Mouse (Mus musculus): ENCODE data around the gene Xpc. TPM values are rescaled to one million over a fixed set of nuclear protein-coding genes. Genes with fewer than 3 reads are reported as not detected.

Xpc gene
- polyA plus RNA-seq, 1 experiment: 16.1 TPM

DNA sequence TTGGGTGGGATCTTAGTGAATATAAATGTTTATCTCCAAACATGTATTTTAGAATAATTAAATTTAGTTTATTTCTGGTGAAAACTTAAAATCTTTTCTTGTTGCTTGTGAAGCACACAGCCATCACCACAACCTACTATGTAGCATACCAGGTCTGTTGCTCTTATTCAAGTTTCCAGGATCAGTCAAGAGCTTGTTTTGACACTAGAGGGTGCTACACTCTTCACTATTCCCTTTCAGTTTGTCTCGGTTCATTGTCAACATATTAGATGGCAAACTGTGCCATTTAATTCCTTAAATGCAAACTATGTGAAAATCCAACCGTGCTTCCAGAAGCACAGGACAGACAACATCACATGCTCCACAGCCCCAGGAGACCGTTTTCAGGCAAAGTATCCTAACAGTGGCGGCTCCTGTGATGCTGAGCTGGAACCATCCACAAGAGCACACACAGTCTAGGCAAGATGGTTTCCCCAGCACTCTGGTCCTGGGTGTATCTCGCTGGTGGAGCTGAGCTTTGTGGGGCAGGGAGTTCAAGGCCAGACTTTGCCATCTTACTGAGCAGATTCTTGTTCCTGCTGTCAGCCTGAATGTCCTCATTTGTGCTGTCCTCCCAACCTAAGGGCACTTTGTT is 11.7 kb upstream of the Xpc start:
- DNase-seq (ENCODE audit: extremely low spot score in 1 of 2, low spot score in 1 of 2): peak in 1 of 2 experiments; percentile 75

DNA sequence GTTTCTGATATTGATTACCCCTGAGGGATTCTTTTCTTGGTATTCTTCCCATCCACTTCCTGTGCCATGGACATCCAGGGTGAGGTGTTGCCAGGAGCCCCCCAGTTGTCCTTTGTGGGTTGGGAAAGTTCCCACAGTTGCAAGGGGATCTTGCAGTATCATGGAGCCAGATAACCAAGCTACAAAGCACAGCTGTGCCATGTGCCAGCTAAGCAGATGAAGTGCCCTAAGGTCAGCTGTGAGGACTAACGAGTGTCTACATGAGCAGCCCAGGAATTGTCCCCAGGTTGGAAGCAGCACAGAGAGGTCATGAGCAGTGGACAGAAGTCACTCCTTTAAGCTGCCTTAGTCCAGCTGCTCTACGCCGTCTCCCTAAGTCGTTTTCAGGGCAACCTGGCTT is 9.9 kb upstream of the Xpc start:
- no peak for DNase-seq (ENCODE audit: extremely low spot score in 1 of 2, low spot score in 1 of 2)

- DNase-seq (ENCODE audit: extremely low spot score in 1 of 2, low spot score in 1 of 2): no peak
These were observed 7.1 kb upstream of the Xpc start for GRCm38 (mm10) chr6:91522816-91523215.

- peak; percentile 41 to 68 for DNase-seq (ENCODE audit: extremely low spot score in 1 of 2, low spot score in 1 of 2)
These were observed 2.8 kb upstream of the Xpc start for GRCm38 (mm10) chr6:91518454-91519020.

DNA sequence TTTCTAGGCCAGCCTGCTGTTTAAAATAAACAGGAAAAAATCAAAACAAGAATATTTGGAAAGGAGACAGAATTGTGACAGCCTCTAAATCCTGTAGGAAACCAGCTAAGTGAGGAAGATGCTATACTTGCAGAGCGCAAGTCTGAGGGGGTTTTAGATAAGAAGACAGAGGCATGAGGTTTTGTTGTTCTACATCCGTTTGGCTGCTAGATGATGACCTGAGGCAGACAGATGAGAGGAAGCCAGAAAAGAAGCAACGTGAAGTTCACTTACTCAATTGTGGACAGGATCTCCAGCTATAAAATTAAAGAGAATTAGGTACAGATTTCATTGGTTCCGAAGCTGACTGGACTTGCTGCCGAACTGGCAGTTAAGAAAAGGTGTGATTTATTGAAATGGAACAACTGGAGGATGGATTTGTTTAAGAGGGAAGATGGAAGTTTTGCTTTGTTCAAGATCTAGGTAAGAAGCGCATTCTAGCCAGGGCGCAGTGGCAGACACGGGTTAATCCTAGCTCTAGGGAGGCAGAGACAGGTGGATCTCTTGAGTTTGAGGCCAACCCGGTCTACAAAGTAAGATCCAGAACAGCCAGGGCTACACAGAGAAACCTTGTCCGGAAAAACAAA is 838 bp downstream of the Xpc start:
- DNase-seq (ENCODE audit: extremely low spot score in 1 of 2, low spot score in 1 of 2): no peak

GRCm38 (mm10) chr6:91514135-91514534 is 1.6 kb downstream of the Xpc start:
- no peak for DNase-seq (ENCODE audit: extremely low spot score in 1 of 2, low spot score in 1 of 2)

DNA sequence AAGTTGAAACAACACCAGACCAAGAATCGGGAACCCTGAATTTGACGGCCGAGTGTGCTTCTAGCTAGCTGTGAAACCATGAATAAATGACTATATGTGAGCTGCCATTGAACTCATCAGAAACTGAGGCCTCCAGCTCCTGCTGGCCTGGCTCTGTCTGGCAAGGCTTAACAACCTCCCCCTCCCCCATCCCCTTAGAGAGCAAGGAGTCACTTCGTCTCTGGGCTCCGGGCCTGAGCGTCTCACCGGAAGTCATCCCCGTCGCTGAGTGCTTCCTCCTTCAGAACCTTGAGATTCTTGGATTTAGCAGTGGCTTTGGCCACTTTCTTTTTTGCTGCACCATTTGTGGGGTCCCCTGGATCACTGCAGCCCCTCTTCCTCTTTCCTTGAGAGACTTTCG is 5.5 kb downstream of the Xpc start:
- DNase-seq (ENCODE audit: extremely low spot score in 1 of 2, low spot score in 1 of 2): no peak

DNA sequence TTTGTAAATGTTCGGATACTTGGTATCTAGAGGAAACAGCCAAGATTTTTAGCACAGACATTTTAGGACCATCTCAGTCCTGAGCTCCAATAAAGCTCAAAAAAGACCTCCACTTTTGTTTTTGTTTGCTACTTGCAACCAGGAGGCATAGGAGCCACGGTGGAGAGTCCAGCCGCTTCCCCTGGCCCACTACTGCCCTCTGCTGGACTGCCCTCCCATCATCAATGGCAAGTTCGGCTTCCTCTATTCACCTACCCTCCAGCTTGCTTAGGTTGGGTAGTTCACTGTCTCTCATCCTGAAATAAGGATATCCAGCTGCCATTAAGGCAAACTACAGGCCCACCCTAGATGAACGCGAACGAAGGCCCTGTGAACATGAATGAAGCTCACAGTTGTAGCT is 6.4 kb downstream of the Xpc start:
- DNase-seq (ENCODE audit: extremely low spot score in 1 of 2, low spot score in 1 of 2): peak in 1 of 2 experiments; percentile 75

DNA sequence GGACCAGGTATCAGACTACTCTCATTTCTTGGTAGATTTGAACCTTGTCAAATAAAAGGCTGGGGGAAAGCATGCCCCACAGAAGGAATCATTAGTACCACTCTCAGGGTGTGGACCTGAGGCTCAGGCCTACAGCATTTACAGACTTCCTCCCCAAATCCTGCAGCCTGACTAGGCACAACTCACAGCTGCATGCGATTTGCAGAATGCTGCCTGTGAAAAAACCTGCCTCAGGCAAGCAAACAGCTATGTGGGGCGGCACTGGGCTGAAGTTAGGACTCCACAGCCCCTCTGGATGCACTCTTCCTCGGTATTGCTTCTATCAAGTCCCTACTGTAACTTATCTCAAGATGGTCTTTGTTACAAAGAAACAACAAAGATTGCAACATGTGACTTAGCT is 7.6 kb downstream of the Xpc start:
- no peak for DNase-seq (ENCODE audit: extremely low spot score in 1 of 2, low spot score in 1 of 2)

- DNase-seq (ENCODE audit: extremely low spot score in 1 of 2, low spot score in 1 of 2): no peak
These were observed 9.7 kb downstream of the Xpc start for GRCm38 (mm10) chr6:91506036-91506435.

DNA sequence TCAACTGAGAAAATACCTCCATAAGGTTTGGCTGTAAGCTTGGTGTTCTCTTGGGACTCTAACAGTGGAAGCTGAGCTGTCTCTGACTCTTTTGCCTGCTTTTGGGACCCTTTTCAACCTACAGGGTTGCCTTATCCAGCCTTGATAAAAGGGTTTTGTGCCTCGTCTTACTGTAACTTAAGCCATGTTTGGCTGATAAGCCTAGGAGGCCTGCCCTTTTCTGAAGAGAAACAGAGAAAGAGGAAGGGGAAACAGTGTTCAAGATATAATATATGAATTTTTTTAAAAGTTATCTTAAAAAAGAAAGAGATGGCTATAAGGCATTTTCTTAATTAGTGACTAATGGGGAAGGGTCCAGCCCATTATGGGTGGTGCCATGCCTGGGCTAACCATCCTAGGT is 12.4 kb downstream of the Xpc start:
- DNase-seq (ENCODE audit: extremely low spot score in 1 of 2, low spot score in 1 of 2): no peak

DNA sequence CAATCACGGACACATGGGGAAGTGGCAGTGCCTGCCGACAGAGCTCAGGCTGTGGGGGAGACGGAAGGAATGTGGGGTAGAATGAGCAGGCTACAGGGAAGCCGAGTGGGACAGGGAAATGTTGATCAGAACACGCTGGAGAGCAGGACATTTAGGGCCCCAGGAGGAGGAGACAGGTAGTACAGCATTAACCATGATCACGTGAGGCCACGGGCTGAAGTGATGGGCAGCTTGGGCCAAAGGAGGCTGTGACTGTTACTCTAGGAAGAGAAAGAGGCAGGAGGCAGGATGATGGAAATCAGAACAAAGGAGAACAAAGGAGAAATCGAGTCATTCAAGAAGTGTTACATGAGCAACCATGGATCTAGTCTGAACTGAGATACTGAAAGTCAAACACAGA is 21.2 kb downstream of the Xpc start:
- DNase-seq (ENCODE audit: extremely low spot score in 1 of 2, low spot score in 1 of 2): no peak

- DNase-seq (ENCODE audit: extremely low spot score in 1 of 2, low spot score in 1 of 2): no peak
These were observed 22.6 kb downstream of the Xpc start for GRCm38 (mm10) chr6:91493053-91493452.

DNA sequence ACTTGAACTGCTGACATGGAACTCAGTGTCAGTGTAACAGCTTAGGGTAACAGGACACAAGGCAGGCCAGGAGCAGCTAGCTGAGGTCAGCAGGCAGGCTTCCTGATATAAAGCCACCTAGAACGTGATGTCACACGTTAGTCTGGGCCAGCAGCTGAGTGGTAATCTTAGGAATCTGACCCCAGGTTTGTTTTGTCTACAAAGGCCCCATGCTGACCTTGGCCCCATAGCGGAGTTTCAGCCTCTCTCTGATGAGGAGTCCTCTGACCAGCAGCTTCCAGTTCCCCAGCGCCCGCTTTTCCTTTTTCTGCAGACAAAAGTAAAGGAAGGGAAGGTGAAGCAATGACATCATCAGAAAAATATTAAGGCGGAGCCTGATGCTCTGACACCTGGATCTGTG is 24.7 kb downstream of the Xpc start:
- DNase-seq (ENCODE audit: extremely low spot score in 1 of 2, low spot score in 1 of 2): no peak

GRCm38 (mm10) chr6:91489872-91490271 is 25.8 kb downstream of the Xpc start:
- peak; percentile 58 to 73 for DNase-seq (ENCODE audit: extremely low spot score in 1 of 2, low spot score in 1 of 2)

DNA sequence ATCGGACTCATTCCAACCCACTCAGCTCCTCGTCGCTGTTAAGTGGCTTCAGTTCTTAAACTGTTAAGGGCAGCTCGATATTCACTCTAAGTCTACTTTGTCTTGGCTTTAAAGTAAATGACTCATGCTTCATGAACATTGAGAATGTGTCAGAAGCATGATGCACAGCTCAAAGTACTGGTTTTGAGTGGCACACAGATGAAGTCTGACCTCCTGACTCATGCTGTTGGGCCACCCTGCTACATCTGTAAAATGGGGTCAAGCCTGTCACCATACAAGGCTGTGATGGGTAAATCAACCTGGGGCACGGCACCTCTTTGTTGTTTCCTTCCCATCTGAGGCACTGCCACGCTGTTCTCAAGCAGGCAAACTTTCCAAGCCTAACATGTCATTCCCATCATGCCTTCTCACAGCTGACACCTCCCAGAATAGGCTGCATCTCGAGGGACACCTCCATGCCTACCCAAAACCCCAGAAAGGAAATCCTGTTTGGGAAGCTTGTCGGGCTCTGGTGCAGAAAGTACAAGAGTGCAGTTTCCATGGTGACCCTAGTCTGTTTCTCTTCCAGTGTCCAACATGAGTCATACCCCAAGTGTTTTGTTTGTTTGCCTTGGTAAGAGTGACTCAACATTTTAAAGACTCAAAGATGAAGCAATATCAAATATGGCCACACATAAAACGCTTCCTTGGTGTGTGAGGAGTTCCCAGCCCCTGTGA is 27.0 kb downstream of the Xpc start:
- DNase-seq (ENCODE audit: extremely low spot score in 1 of 2, low spot score in 1 of 2): peak; percentile 70 to 74

DNA sequence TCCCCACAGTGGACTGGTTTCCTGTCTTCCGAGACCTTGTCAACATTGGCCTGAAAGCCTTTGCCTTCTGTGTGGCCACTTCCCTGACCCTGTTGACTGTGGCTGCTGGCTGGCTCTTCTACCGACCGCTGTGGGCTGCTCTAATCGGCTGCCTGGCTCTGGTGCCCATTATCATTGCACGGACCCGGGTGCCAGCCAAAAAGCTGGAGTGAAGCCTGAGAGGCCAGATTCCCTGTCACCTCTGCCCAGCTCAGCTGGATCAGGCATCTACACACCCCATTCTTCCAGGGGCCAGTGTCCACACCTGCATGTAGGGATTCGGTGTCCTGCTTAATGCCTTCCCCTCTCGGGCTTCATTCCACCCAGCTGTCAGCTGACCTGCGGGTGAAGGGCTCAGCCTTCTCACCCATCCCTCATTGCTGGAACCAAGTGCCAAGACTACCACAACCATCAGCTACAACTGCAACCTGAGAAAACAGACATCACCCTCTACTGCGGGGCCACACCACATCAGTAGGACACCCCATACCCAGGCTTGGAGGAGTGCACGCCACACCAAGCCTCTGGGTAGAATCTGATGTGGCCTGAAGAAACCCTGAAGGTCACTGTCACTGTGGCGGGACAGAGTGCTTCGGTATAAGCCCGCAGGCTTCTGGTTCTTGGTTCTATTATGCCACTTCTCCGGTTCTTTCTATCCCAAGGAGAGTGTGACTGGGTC is 28.8 kb downstream of the Xpc start:
- DNase-seq (ENCODE audit: extremely low spot score in 1 of 2, low spot score in 1 of 2): no peak

DNA sequence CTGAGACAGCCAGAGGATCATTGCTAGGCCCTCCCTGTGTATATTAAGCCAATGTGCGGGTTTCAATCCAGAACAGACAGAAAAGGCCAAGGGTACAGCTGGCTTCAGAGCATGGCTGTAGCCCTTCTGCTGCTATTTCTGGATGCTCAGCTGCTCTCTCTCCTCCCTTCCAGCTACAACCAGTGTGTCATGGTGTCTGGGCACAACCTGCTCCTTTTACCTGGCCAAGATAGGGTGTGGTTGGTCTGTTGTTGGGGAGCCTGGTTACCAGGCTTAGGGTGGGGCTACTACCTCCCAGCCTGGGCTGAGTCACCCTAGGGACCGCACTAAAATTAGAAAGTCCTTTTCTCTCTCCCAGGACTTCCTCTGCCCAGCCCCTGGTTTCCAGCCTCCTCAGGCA is 32.3 kb downstream of the Xpc start:
- DNase-seq (ENCODE audit: extremely low spot score in 1 of 2, low spot score in 1 of 2): no peak

DNA sequence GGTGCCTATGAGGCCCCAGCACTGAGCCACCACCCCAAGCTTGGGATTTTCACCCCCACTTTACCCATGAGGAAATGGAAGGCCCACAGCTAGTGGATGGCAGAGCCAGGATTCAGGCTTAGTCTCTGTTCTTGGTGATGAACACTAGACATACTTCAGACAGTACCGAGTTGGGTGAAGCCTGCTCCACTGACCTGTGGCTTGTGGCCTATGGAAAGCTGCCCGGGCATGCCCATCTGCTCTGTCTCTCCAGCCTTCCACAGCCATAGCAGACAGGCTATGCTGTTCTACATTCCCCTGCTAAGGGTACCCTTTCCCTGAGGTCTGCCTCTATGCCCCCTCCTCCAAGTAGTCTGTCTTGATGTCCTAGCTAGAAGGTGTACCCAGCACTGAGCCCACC is 39.1 kb downstream of the Xpc start:
- no peak for DNase-seq (ENCODE audit: extremely low spot score in 1 of 2, low spot score in 1 of 2)

- peak in 1 of 2 experiments; percentile 46 for DNase-seq (ENCODE audit: extremely low spot score in 1 of 2, low spot score in 1 of 2)
These were observed 41.1 kb downstream of the Xpc start for GRCm38 (mm10) chr6:91474441-91475190.

All from frontal cortex, adult 2 months (tissue).